Mouse (Mus musculus): ENCODE results near the gene Amer3.
"Not testable (repeated sequence)": the region's sequence is repeated elsewhere in the genome, so short reads cannot be mapped to it uniquely, and the experiment has no call there.

Amer3 gene

GRCm38 (mm10) chr1:34602363-34602762 is 22.9 kb downstream of the Amer3 start:
- peak; percentile 72 for DNase-seq

- DNase-seq, result no peak
These were observed 34.3 kb downstream of the Amer3 start for GRCm38 (mm10) chr1:34613801-34614200.

- not testable (repeated sequence) for DNase-seq
These were observed 40.7 kb downstream of the Amer3 start for GRCm38 (mm10) chr1:34620116-34620515.

GRCm38 (mm10) chr1:34620761-34621160 is 41.3 kb downstream of the Amer3 start:
- not testable (repeated sequence) for DNase-seq

- DNase-seq, result no peak
These were observed 56.3 kb downstream of the Amer3 start for GRCm38 (mm10) chr1:34635711-34636110.

All from cerebellum, adult 11 months (tissue).